Mouse (Mus musculus) ovary, adult 10 weeks (tissue): ENCODE data around the gene Pfkfb3. TPM values are rescaled to one million over a fixed set of nuclear protein-coding genes. Genes with fewer than 3 reads are reported as not detected.

ENCODE experiments used
- polyA plus RNA-seq: library from polyadenylated mRNA; stranded (reverse); fragments of 350-450 nt; fragmentation: Illumina TruSeq; extraction: RNeasy Lipid Tissue Mini Kit (QIAGEN cat#74804); gene quantifications from one replicate; pipeline ENCODE4 v1.2.3, GENCODE M21; 2014

The Pfkfb3 gene
- 18.6 TPM for polyA plus RNA-seq

GRCm38 (mm10) chr2:11553471-11554400, at the start of gene Pfkfb3:
Pfkfb3 (minus strand) TSS chr2:11554077.

Other genes starting within 250 kb of the Pfkfb3 start
- 363 TPM for gene Rbm17, start 50.1 kb upstream of the Pfkfb3 start, polyA plus RNA-seq
- gene Gm17490, start 72.2 kb upstream of the Pfkfb3 start, polyA plus RNA-seq, result not detected
- gene Il2ra, start 88.7 kb upstream of the Pfkfb3 start, polyA plus RNA-seq, result 1.6 TPM
- 6.5 TPM for gene Il15ra, start 151.2 kb upstream of the Pfkfb3 start, polyA plus RNA-seq
- gene Fbh1, start 223.5 kb upstream of the Pfkfb3 start, polyA plus RNA-seq, result 87.7 TPM
- gene Ankrd16, start 223.8 kb upstream of the Pfkfb3 start, polyA plus RNA-seq, result 7.1 TPM